Mouse (Mus musculus): ENCODE measurements around the gene Tpte. TPM values are rescaled to one million over a fixed set of nuclear protein-coding genes. Genes with fewer than 3 reads are reported as not detected.
"Not testable (repeated sequence)": the region's sequence is repeated elsewhere in the genome, so short reads cannot be mapped to it uniquely, and the experiment has no call there.

Gene Tpte
- not detected in 2 replicates for total RNA-seq (2017)

DNA sequence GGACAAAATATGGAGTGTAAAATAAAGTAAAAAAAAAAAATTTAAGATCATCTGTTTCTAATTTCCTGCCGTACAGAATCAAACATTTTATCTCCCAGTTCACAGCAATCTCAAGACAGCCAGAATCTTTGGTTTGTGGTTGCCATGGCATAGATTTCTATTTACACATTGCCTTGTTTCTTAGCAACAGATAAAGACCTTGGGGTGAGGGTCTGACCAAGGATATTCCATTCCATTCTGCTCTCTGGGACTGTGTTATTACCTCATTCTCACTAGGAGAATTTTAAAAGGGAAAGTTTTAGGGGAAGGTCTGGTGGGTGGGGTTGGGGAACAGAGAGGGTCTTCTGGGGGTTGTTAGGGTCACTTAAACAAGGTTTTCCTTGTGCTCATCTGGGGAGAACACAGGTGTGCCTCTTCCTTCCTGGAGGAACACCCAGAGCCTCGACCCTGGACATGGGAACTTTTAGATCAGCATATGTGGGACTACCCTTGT is at the start of gene Tpte:
TSS of gene Tpte (plus strand) at position 443 of the 493 bp plus-strand sequence.
- no peak for ATAC-seq (replicated peaks in 1 of 2; ENCODE audit: insufficient read depth in 1 of 2, low FRiP score in 2 of 2, low TSS enrichment in 1 of 2, low read depth in 1 of 2, poor library complexity in 2 of 2, severe bottlenecking in 2 of 2)

DNA sequence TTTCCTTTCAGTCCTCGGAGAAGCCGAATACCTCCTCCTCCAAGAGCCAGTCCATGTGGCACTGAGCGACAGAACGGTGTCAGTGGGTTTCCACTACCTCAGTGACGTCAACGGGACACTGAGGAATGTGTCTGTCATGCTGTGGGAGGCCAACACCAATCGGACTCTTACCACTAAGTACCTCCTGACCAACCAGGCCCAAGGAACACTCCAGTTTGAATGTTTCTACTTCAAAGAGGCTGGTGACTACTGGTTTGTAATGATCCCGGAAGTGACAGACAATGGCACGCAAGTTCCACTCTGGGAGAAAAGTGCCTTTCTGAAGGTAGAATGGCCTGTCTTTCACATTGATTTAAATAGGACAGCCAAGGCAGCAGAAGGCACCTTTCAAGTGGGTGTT is 40.3 kb upstream of the Tpte start:
- no peak for ATAC-seq (replicated peaks in 1 of 2; ENCODE audit: insufficient read depth in 1 of 2, low FRiP score in 2 of 2, low TSS enrichment in 1 of 2, low read depth in 1 of 2, poor library complexity in 2 of 2, severe bottlenecking in 2 of 2)

DNA sequence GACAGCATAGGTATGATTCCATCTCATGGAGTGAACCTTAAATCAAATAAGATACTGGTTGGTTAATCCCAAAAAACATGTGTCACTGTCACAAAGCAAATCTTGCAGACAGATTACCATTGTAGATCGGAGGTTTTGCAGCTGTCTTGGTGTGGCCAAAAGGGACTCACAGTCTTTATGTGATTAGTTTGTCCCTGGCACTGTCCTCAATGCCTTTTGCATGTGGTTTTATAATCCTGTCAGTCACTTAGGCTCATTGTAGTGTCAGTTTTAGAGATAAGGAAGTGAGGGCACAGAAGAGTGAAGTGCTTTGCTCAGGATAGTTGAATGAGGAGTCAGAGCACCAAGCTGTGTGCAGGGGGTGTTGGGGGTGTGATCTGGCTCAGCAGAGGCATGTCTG is 37.6 kb upstream of the Tpte start:
- ATAC-seq (replicated peaks in 1 of 2; ENCODE audit: insufficient read depth in 1 of 2, low FRiP score in 2 of 2, low TSS enrichment in 1 of 2, low read depth in 1 of 2, poor library complexity in 2 of 2, severe bottlenecking in 2 of 2), result no peak

DNA sequence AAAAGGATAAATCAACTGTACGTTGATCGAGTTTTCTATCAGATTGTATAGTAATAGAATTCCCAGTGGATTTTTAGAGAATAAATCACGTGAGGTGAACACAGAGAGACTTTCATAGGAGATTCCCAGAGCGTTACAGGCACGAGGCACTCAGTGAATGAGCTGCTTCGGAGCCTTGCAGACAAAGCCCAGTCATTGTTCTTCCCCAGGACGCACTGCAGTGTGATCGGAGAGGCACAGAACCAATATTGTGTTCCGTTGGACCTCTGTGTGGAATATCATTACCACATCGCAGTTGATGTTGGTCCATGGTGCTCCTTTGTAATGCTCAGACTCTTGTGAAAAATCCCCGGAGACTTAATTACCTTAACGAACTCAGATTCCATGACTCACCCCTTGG is 35.3 kb upstream of the Tpte start:
- ATAC-seq (replicated peaks in 1 of 2; ENCODE audit: insufficient read depth in 1 of 2, low FRiP score in 2 of 2, low TSS enrichment in 1 of 2, low read depth in 1 of 2, poor library complexity in 2 of 2, severe bottlenecking in 2 of 2), result no peak

DNA sequence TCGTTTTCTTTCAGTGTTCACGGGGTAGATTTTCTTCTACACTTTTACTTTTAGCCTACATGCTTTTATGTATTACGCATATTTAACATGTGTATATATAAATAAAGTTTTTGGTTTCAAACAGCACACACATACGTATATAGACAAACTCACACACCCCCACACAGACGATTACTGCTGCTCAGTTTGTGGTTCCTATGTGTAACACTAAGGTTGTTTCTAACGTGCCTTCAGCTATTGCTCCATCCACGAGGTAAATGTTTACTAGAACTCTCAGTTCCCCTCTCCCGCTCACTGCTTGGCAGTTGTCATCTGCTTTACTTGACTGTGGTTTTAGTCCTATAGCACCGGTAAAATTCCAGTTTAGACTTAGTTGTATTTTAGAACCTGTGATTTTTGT is 34.2 kb upstream of the Tpte start:
- no peak for ATAC-seq (replicated peaks in 1 of 2; ENCODE audit: insufficient read depth in 1 of 2, low FRiP score in 2 of 2, low TSS enrichment in 1 of 2, low read depth in 1 of 2, poor library complexity in 2 of 2, severe bottlenecking in 2 of 2)

DNA sequence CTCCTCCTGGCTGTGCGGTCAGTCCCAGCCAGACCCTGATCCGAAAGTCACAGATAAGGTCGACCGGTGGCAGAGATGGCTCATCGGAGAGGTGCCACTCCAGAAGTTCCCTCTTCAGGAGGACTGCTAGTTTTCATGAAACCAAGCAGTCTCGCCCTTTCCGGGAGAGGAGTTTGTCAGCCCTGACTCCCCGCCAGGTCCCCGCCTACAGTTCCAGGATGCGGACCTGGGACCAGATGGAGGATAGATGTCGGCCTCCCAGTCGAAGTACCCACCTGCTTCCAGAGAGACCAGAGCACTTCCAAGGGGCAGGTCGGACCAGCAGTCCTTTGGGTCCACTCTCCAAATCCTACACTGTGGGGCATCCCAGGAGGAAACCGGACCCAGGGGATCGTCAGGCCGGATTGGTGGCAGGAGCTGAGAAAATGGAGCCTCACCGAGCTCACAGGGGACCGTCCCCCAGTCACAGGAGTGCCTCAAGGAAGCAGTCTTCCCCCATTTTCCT is 24.2 kb upstream of the Tpte start:
- ATAC-seq (replicated peaks in 1 of 2; ENCODE audit: insufficient read depth in 1 of 2, low FRiP score in 2 of 2, low TSS enrichment in 1 of 2, low read depth in 1 of 2, poor library complexity in 2 of 2, severe bottlenecking in 2 of 2), result no peak

DNA sequence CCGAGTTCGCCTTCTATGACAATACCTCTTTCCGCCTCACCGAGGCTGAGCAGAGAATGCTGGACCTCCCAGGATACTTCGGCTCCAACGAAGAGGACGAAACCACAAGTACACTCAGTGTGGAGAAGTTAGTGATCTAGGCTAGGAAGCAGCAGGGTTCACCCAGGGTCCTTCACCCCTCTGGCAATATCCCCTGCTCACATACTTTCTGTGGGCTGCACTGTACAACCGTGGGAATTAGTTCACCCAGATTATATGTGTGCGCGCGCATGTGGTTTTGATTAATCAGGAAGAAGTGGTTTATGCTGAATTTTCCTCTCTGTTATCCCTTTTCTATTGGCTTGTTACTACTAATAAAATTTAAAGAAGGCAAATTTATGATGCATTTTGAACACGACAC is 23.7 kb upstream of the Tpte start:
- ATAC-seq (replicated peaks in 1 of 2; ENCODE audit: insufficient read depth in 1 of 2, low FRiP score in 2 of 2, low TSS enrichment in 1 of 2, low read depth in 1 of 2, poor library complexity in 2 of 2, severe bottlenecking in 2 of 2), result no peak

DNA sequence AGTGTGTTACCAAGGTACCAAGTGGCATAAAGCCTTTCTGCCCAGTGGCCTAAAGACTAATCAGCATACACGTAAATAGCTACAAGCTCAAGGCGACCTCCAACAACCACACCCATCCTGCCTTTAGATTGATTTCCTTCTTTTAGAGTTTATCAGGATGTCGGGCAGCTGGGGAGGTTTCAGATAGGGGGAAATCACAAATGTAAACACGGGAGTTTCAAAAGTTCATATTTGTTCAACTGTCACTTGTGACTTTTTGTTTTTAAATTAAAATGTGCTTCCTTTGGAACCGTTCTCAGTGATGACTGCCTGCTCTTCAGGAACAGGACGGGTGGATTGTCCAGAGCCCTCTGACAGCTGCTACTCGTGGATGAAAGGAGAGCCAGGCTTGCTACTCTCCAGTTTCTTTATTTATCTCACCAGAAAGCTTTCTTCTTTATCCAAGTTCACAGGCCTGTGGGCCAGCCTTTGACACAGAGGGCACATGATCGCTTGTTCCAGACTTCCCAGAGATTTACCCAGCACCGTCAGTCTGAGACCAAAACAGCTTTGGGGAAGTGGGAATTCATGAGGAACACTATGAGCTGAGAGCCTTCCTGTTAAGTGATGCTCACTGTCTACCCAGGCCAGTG is 23.0 kb upstream of the Tpte start:
- ATAC-seq (replicated peaks in 1 of 2; ENCODE audit: insufficient read depth in 1 of 2, low FRiP score in 2 of 2, low TSS enrichment in 1 of 2, low read depth in 1 of 2, poor library complexity in 2 of 2, severe bottlenecking in 2 of 2), result no peak

DNA sequence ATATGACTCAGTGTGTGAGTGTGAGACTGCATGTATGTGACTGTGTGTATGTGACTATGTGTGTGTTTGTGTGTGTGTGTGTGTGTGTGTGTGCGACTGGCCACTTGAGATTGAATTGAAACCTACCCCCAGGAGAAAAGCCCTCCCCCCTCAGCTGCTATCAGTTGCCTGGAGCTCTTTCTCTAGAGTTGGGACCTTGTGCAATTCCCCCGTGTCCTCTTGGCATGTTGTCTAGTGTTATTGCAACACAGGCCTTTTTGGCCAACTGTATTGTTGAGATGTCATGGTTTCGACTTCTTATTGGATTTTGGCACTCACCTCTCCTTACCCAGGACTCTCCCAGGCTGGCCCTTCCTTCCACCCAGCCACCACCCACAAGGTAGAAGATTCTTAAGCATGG is 21.0 kb upstream of the Tpte start:
- no peak; a peak in 1 of 4 replicates for ATAC-seq (replicated peaks in 1 of 2; ENCODE audit: insufficient read depth in 1 of 2, low FRiP score in 2 of 2, low TSS enrichment in 1 of 2, low read depth in 1 of 2, poor library complexity in 2 of 2, severe bottlenecking in 2 of 2)

DNA sequence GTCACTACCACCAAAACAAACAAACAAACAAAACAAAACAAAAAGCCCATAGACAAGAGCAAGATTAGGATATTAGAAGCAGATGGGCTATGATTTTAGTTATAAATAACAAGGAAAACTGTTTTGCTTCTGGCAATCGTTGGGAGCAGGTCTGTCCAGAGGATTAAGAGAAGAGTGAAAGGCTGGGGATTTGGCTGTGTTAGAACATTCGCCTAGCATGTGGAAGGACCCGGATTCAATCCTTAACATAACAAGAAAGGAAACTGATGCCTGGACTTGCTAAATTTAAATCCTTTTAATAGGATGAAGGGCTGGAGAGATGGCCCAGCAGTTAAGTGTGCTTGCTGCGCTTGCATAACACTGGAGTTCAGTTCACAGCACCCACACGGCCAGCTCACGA is 18.9 kb upstream of the Tpte start:
- ATAC-seq (replicated peaks in 1 of 2; ENCODE audit: insufficient read depth in 1 of 2, low FRiP score in 2 of 2, low TSS enrichment in 1 of 2, low read depth in 1 of 2, poor library complexity in 2 of 2, severe bottlenecking in 2 of 2), result no peak

DNA sequence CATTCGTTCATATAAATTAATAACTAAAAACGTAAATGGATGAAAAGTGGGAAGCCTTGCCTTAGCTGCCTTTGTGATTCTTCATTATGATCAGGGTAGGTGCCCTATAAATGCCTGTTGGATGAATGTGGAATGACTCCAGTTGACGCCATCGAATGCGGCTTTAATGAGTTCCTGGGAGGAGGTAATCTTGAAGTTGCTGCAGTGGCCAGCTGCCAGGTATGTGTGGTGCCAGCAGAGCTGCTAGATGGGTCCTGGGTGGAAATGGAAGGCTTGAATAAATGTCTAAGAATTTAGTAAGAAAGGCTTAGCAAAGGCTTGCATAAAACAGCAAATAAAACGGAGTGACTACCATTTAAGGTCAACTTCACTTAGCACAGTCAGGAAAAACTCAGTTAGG is 18.5 kb upstream of the Tpte start:
- no peak for ATAC-seq (replicated peaks in 1 of 2; ENCODE audit: insufficient read depth in 1 of 2, low FRiP score in 2 of 2, low TSS enrichment in 1 of 2, low read depth in 1 of 2, poor library complexity in 2 of 2, severe bottlenecking in 2 of 2)

DNA sequence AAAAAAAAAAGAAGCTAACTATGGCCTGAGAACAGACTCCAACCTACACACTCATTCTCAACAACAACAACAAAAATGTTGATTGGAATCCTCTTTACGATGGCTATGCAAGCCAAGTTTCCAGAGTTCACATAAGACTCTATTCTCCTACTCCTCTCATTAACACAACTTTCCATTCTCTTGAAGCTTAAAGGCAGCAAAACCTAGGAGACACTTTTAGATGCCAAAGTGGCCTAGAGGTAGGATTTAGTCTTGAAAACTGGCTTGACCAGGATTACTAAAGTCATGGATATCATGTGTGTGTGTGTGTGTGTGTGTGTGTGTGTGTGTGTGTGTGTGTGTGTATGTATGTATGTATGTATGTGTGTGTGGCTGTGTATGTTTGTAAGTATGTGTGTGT is 18.0 kb upstream of the Tpte start:
- no peak for ATAC-seq (replicated peaks in 1 of 2; ENCODE audit: insufficient read depth in 1 of 2, low FRiP score in 2 of 2, low TSS enrichment in 1 of 2, low read depth in 1 of 2, poor library complexity in 2 of 2, severe bottlenecking in 2 of 2)

DNA sequence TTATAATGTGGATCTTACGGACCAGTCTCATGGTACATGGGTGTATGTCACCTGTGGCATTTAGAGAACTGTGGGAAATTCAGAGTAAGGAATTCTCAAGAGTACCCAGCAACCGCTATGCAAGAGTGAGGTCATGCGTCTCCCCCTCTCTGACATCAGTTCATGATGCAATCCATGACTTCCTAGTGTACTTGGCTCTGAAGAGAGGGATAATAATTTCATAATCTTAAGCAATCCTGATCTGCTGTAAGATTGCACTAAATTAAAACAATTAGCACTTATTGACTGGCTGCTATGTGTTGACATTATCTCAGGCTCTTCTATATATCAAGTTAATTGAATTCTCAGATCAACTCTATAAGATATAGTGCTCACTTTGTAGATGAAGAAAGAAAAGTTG is 16.4 kb upstream of the Tpte start:
- ATAC-seq (replicated peaks in 1 of 2; ENCODE audit: insufficient read depth in 1 of 2, low FRiP score in 2 of 2, low TSS enrichment in 1 of 2, low read depth in 1 of 2, poor library complexity in 2 of 2, severe bottlenecking in 2 of 2), result no peak

DNA sequence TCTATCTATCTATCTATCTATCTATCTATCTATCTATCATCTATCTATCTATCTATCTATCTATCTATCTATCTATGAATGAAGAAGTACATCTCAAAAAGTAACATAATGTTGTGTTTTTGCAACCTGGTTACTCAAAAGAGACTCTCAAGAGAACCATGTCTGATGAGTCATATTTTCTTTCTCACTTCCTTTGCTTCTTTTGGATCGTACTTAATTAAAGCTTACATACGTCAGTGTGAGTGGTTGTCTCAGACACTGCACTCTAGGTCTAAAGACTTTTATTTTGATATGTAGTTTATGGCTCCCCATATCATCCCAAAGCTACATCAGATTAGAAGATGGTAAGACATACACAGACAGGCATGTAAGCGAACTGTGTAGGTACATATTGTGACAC is 10.1 kb upstream of the Tpte start:
- no peak for ATAC-seq (replicated peaks in 1 of 2; ENCODE audit: insufficient read depth in 1 of 2, low FRiP score in 2 of 2, low TSS enrichment in 1 of 2, low read depth in 1 of 2, poor library complexity in 2 of 2, severe bottlenecking in 2 of 2)

DNA sequence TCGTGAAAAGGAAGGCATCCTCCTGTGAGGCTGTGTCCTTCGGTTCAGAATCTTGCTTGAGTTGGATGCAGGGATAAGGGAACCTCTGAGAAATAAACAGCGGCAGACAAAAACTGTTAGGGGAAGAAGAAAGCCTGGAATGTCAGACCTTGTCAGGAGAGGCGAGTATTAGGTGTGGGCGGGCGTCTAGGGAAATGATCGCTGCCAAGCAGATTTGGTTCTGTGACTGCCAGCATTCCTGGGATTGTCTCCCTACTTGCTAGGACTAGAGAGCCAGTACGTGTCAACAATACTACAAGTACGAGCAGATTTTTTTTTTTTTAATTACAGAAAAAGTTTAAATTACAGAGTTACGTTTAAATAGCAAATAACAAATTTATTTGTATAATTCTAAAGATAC is 8.6 kb upstream of the Tpte start:
- ATAC-seq (replicated peaks in 1 of 2; ENCODE audit: insufficient read depth in 1 of 2, low FRiP score in 2 of 2, low TSS enrichment in 1 of 2, low read depth in 1 of 2, poor library complexity in 2 of 2, severe bottlenecking in 2 of 2), result no peak

DNA sequence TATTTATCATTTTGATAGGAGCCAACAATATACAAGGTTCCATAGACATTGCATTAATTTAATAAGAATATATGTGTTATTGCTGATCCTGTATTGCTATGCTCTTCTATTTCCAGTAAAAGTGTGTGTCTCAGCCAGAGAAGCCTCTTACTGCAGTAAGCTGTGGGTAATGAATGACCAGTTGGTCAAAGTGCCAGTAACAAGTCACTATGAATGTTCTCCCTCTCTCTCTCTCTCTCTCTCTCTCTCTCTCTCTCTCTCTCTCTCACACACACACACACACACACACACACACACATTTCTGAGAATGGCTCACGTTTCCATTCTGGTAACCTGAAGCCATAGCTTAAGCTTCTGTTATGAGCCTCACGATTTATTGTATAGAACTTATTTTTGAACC is 19.1 kb downstream of the Tpte start:
- ATAC-seq (replicated peaks in 1 of 2; ENCODE audit: insufficient read depth in 1 of 2, low FRiP score in 2 of 2, low TSS enrichment in 1 of 2, low read depth in 1 of 2, poor library complexity in 2 of 2, severe bottlenecking in 2 of 2), result no peak

DNA sequence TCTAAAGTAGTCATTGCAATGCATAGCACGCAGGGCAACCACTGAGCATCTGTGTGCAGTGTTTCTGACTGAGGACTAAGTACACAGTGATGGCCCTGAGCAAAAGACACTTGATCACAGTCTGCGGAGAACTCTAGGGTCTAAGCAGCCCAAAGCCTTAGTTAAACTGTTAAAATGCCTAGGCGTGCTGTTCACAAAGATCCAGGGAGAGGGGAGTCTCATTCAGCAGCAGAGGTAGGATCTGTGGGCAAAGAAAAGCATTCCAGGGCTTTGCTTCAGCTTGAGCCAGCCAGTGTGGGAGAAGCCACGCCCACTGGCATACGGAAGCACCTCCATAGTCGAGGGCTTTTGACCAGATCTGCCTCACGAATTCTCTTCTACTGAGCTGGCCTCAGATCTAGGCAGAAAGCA is 19.7 kb downstream of the Tpte start:
- peak in 1 of 2 experiments; percentile 45; a peak in 1 of 4 replicates for ATAC-seq (replicated peaks in 1 of 2; ENCODE audit: insufficient read depth in 1 of 2, low FRiP score in 2 of 2, low TSS enrichment in 1 of 2, low read depth in 1 of 2, poor library complexity in 2 of 2, severe bottlenecking in 2 of 2)

DNA sequence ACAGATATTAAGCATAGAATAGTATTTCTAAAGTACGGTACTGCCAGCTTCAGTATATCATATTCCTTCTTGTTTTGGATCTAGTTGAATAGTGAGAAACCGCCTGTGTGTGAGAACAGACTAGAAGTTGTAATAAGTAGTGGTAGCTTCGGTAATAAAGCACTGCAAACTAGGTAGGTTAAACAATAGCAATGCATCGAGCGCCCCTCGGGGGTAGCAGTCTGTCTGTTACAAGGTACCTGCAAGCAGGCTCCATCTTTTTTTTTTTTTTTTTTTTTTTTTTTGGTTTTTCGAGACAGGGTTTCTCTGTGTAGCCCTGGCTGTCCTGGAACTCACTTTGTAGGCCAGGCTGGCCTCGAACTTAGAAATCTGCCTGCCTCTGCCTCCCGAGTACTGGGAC is 20.8 kb downstream of the Tpte start:
- not testable (repeated sequence) for ATAC-seq (replicated peaks in 1 of 2; ENCODE audit: insufficient read depth in 1 of 2, low FRiP score in 2 of 2, low TSS enrichment in 1 of 2, low read depth in 1 of 2, poor library complexity in 2 of 2, severe bottlenecking in 2 of 2)

DNA sequence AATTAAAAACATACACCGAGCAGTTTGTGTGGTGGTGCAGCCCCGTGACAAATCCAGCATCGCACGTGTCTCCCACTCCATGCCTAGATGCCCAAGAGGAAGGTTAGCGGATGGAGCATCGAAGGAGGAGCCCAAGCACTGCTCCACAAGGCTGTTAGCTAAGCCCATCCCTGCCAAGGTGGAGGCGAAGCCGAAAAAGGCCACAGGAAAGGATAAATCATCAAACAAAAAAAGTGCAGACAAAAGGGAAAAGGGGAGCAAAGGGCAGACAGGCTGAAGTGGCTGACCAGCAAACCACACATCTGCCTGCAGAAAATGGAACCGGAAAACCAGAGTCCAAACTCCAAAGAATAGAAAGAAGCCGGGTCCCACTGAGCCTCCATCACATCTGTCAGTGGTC is 23.8 kb downstream of the Tpte start:
- ATAC-seq (replicated peaks in 1 of 2; ENCODE audit: insufficient read depth in 1 of 2, low FRiP score in 2 of 2, low TSS enrichment in 1 of 2, low read depth in 1 of 2, poor library complexity in 2 of 2, severe bottlenecking in 2 of 2), result 0 out of 4 replicates have a peak, but pooled peaks of 1 of the 2 experiments have one; percentile 12

Measured in hematopoietic stem cell, adult 5-6 weeks (primary cell).